In the genomic region with DNA sequence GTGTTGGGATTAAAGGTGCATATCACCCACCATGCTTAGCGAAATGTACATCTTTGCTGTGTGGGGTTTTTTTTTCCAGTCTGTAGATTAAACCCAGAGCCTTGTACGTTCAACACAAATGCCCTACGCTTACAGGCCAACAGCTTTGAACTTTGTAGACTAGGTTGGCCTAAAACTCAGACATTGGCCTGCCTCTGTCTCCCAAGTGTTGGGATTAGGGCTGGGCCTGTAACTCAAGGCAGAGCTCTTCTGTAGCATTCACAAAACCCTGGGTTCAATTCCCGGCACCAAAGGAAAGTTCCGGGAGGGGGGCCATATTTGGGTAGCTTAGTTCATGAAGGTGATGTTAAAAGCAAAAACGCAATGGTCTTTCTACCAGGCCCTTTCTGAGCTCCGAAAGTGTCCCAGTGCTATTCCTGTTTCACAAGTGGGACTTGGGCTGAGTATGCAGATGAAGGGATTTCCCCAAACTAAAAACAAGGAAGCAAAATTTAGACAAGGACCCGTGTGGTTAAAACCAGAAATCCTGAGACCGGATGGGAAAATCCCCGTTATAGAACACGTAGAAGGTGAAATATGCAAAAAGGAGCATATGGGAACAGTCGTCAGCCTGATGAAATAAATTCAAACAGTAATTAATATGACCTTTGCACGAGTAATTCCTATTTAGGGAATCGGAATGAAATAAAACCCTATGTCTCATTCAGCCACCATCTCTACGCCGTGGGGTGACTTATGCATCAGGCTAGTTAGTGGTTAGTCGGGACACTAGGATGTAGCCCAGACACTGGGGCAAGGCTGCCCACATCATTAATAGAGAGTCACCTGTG, we compare ENCODE assay signal across 8 mouse cellular contexts. TPM values are rescaled to one million over a fixed set of nuclear protein-coding genes. Genes with fewer than 3 reads are reported as not detected.
DNase-seq lines count a peak whose midpoint lies in the region; ATAC-seq and TF ChIP-seq lines count a peak whose summit lies in the region.

No protein-coding gene starts in this region.

- H3K4me3 ChIP-seq in kidney, embryonic 15.5 days (replicated peaks) = peak overlapping the region; percentile 92
- H3K4me3 ChIP-seq in cortical plate, adult 2 months (ENCODE audit: insufficient read depth, low read length) = peak overlapping the region; percentile 74
- H3K4me3 ChIP-seq in hindbrain, postnatal 0 days (ENCODE audit: low read length) = peak overlapping the region; percentile 63
- H3K4me3 ChIP-seq in midbrain, embryonic 16.5 days (ENCODE audit: low read depth, low read length) = peak overlapping the region; percentile 92

- no peak overlapping the region for H3K9ac ChIP-seq in kidney, embryonic 15.5 days
- H3K9ac ChIP-seq in hindbrain, postnatal 0 days (replicated peaks; ENCODE audit: low read length) = 0 out of 2 replicates have a peak overlapping the region, but pooled peaks have one; percentile 85
- peak overlapping the region; percentile 65 for H3K9ac ChIP-seq in midbrain, embryonic 16.5 days (ENCODE audit: low read depth, low read length)

- H3K4me1 ChIP-seq in kidney, embryonic 15.5 days = peaks cover 24% of the 10 kb centered on the region
- H3K4me1 ChIP-seq in cortical plate, adult 2 months (ENCODE audit: control insufficient read depth, insufficient read depth, low read length) = peaks cover 2% of the 10 kb centered on the region
- peaks cover 3% of the 10 kb centered on the region; the same call in 1 of the 2 replicates for H3K4me1 ChIP-seq in hindbrain, postnatal 0 days (ENCODE audit: insufficient read depth, low read length)
- H3K4me1 ChIP-seq in midbrain, embryonic 16.5 days (ENCODE audit: control insufficient read depth, insufficient read depth, low read length) = peaks cover 18% of the 10 kb centered on the region

- peaks cover 33% of the 10 kb centered on the region for H3K36me3 ChIP-seq in kidney, embryonic 15.5 days
- peaks cover 13% of the 10 kb centered on the region for H3K36me3 ChIP-seq in hindbrain, postnatal 0 days (ENCODE audit: insufficient read depth, low read length)
- peaks cover 8% of the 10 kb centered on the region for H3K36me3 ChIP-seq in midbrain, embryonic 16.5 days (ENCODE audit: control insufficient read depth, insufficient read depth, low read length)

- H3K27ac ChIP-seq in kidney, embryonic 15.5 days = no peak overlapping the region
- H3K27ac ChIP-seq in cortical plate, adult 2 months (ENCODE audit: insufficient read depth, low read length) = no peak overlapping the region
- no peak overlapping the region for H3K27ac ChIP-seq in hindbrain, postnatal 0 days
- peak overlapping the region; percentile 60; the same call in 1 of the 2 replicates for H3K27ac ChIP-seq in midbrain, embryonic 16.5 days (ENCODE audit: low read length)

- no peak for DNase-seq in kidney, postnatal 10 days
- DNase-seq in hindbrain, postnatal 0 days (ENCODE audit: low spot score) = no peak
- no peak for DNase-seq in ovary, postnatal 14 days (ENCODE audit: low spot score)
- DNase-seq in right cerebral cortex, postnatal 14 days = no peak
- DNase-seq in kidney, postnatal 36 days = no peak

- 68% methylated on average over 17 of the region's 17 CpGs for WGBS in kidney, embryonic 15.5 days
- 67% methylated on average over 17 of the region's 17 CpGs for WGBS in hindbrain, postnatal 0 days
- 74% methylated on average over 17 of the region's 17 CpGs for WGBS in midbrain, embryonic 16.5 days

- no peak for TF ChIP-seq POLR2A in cortical plate, adult 2 months (IDR thresholded peaks at IDR 0.05; ENCODE audit: extremely low read depth, insufficient read depth, low read length)

- H3K27me3 ChIP-seq in kidney, embryonic 15.5 days = no peaks in the 10 kb centered on the region
- H3K27me3 ChIP-seq in hindbrain, postnatal 0 days (ENCODE audit: insufficient read depth, low read length) = no peaks in the 10 kb centered on the region
- H3K27me3 ChIP-seq in midbrain, embryonic 16.5 days (ENCODE audit: control insufficient read depth, insufficient read depth, low read depth, low read length) = no peaks in the 10 kb centered on the region

- peak overlapping the region; percentile 86 for H3K4me2 ChIP-seq in kidney, embryonic 15.5 days
- peak overlapping the region; percentile 48 for H3K4me2 ChIP-seq in hindbrain, postnatal 0 days (ENCODE audit: low read depth, low read length)
- H3K4me2 ChIP-seq in midbrain, embryonic 16.5 days (ENCODE audit: low read length) = peak overlapping the region; percentile 56

- TF ChIP-seq CTCF in cortical plate, adult 2 months (IDR thresholded peaks at IDR 0.05; ENCODE audit: extremely low read depth, insufficient read depth, low read length) = no peak
- TF ChIP-seq CTCF in hindbrain, postnatal 0 days (IDR thresholded peaks at IDR 0.05; ENCODE audit: low read depth) = no peak

- no peaks in the 10 kb centered on the region for H3K9me3 ChIP-seq in kidney, embryonic 15.5 days (replicated peaks)
- no peaks in the 10 kb centered on the region for H3K9me3 ChIP-seq in hindbrain, postnatal 0 days (ENCODE audit: low read length)
- H3K9me3 ChIP-seq in midbrain, embryonic 16.5 days (replicated peaks; ENCODE audit: control insufficient read depth, low read length, poor library complexity, severe bottlenecking) = no peaks in the 10 kb centered on the region

- no peak for ATAC-seq in kidney, embryonic 15.5 days (replicated peaks; ENCODE audit: low FRiP score)
- ATAC-seq in hindbrain, postnatal 0 days = no peak
- ATAC-seq in midbrain, embryonic 16.5 days = no peak

RNA-seq across cellular contexts. Expression of a gene that starts 0.6 kb away (rescaled TPM):
- polyA plus RNA-seq in kidney, embryonic 15.5 days (2015; fragmentation: Nextera tagmentation; extraction: Ambion mirVana) = 145 and 164 TPM in 2 replicates
- 46.1 and 54.1 TPM in 2 replicates for polyA plus RNA-seq in cortical plate, adult 2 months (2012; rRNA removed)
- total RNA-seq in hindbrain, postnatal 0 days (2014; rRNA removed) = 12.7 and 16.7 TPM in 2 replicates
- polyA plus RNA-seq in hindbrain, postnatal 0 days (2015; fragmentation: Nextera tagmentation; extraction: Ambion mirVana) = 123 and 136 TPM in 2 replicates
- 122 and 130 TPM in 2 replicates for polyA plus RNA-seq in midbrain, embryonic 16.5 days (2015; fragmentation: Nextera tagmentation; extraction: Ambion mirVana)

RNA-seq across cellular contexts. Expression of a gene that starts 20.9 kb away (rescaled TPM):
- polyA plus RNA-seq in kidney, embryonic 15.5 days (2015; fragmentation: Nextera tagmentation; extraction: Ambion mirVana) = 1.7 and 2.9 TPM in 2 replicates
- 1.0 and 1.8 TPM in 2 replicates for polyA plus RNA-seq in cortical plate, adult 2 months (2012; rRNA removed)
- total RNA-seq in hindbrain, postnatal 0 days (2014; rRNA removed) = 0.37 TPM in 1 of 2 replicates, not detected in the other
- 2.2 and 3.2 TPM in 2 replicates for polyA plus RNA-seq in hindbrain, postnatal 0 days (2015; fragmentation: Nextera tagmentation; extraction: Ambion mirVana)
- 2.6 and 3.6 TPM in 2 replicates for polyA plus RNA-seq in midbrain, embryonic 16.5 days (2015; fragmentation: Nextera tagmentation; extraction: Ambion mirVana)

RNA-seq across cellular contexts. Expression of a gene that starts 24.1 kb away (rescaled TPM):
- 6.0 and 6.9 TPM in 2 replicates for polyA plus RNA-seq in kidney, embryonic 15.5 days (2015; fragmentation: Nextera tagmentation; extraction: Ambion mirVana)
- 5.4 and 6.5 TPM in 2 replicates for polyA plus RNA-seq in cortical plate, adult 2 months (2012; rRNA removed)
- total RNA-seq in hindbrain, postnatal 0 days (2014; rRNA removed) = 1.1 and 2.0 TPM in 2 replicates
- 4.8 and 5.5 TPM in 2 replicates for polyA plus RNA-seq in hindbrain, postnatal 0 days (2015; fragmentation: Nextera tagmentation; extraction: Ambion mirVana)
- polyA plus RNA-seq in midbrain, embryonic 16.5 days (2015; fragmentation: Nextera tagmentation; extraction: Ambion mirVana) = 4.2 and 4.9 TPM in 2 replicates

RNA-seq across cellular contexts. Expression of a gene that starts 26.5 kb away (rescaled TPM):
- polyA plus RNA-seq in kidney, embryonic 15.5 days (2015; fragmentation: Nextera tagmentation; extraction: Ambion mirVana) = 2.0 TPM in 2 replicates
- polyA plus RNA-seq in cortical plate, adult 2 months (2012; rRNA removed) = 1.1 TPM in 2 replicates
- 0.83 and 1.4 TPM in 2 replicates for total RNA-seq in hindbrain, postnatal 0 days (2014; rRNA removed)
- polyA plus RNA-seq in hindbrain, postnatal 0 days (2015; fragmentation: Nextera tagmentation; extraction: Ambion mirVana) = 0.63 and 0.88 TPM in 2 replicates
- 0.55 and 0.62 TPM in 2 replicates for polyA plus RNA-seq in midbrain, embryonic 16.5 days (2015; fragmentation: Nextera tagmentation; extraction: Ambion mirVana)

RNA-seq across cellular contexts. Expression of a gene that starts 41.1 kb away (rescaled TPM):
- 0.10 TPM in 1 of 2 replicates, not detected in the other for polyA plus RNA-seq in kidney, embryonic 15.5 days (2015; fragmentation: Nextera tagmentation; extraction: Ambion mirVana)
- 0.04 and 0.06 TPM in 2 replicates for polyA plus RNA-seq in cortical plate, adult 2 months (2012; rRNA removed)
- not detected in 2 replicates for total RNA-seq in hindbrain, postnatal 0 days (2014; rRNA removed)
- polyA plus RNA-seq in hindbrain, postnatal 0 days (2015; fragmentation: Nextera tagmentation; extraction: Ambion mirVana) = not detected in 2 replicates
- polyA plus RNA-seq in midbrain, embryonic 16.5 days (2015; fragmentation: Nextera tagmentation; extraction: Ambion mirVana) = not detected in 2 replicates
